Mouse (Mus musculus) CD4-positive, CD25-positive, alpha-beta regulatory T cell, adult 4 months (primary cell): ENCODE measurements around the gene Stx4a. TPM values are rescaled to one million over a fixed set of nuclear protein-coding genes. Genes with fewer than 3 reads are reported as not detected.
"Not testable (repeated sequence)": the region's sequence is repeated elsewhere in the genome, so short reads cannot be mapped to it uniquely, and the experiment has no call there.

Experiments
- ATAC-seq: one replicate; pipeline ENCODE4 v1.8.0; 2017
- polyA plus RNA-seq, 2 experiments: library from polyadenylated mRNA; unstranded; fragments of 100-300 nt; shearing (Covaris generic); gene quantifications; one replicate each; pipeline ENCODE4 v1.2.1; 2017

Gene Stx4a
- 100 to 1,000 TPM in 1 of 2 experiments, 10 to 100 TPM in 1; 62.0 to 110 TPM for polyA plus RNA-seq

GRCm38 (mm10) chr7:127824176-127824871 lies at the start of gene Stx4a, which contains the start of gene Stx1b:
TSS of gene Stx4a (plus strand) at chr7:127824294.
TSS of gene Stx1b (minus strand) at chr7:127824549.
- no peak for ATAC-seq

- not testable (repeated sequence) for ATAC-seq
Measured at GRCm38 (mm10) chr7:127775837-127776236, 48.3 kb upstream of the Stx4a start.

GRCm38 (mm10) chr7:127776426-127776825 lies 47.7 kb upstream of the Stx4a start, which contains the start of gene Setd1a:
TSS of gene Setd1a (plus strand) at chr7:127776670.
- ATAC-seq: peak; percentile 55

GRCm38 (mm10) chr7:127776878-127777473 lies 47.1 kb upstream of the Stx4a start:
- ATAC-seq: peak; percentile 94

GRCm38 (mm10) chr7:127777474-127778266 lies 46.4 kb upstream of the Stx4a start:
- no peak for ATAC-seq

GRCm38 (mm10) chr7:127778350-127778749 lies 45.7 kb upstream of the Stx4a start:
- no peak for ATAC-seq

- ATAC-seq: no peak
Measured at GRCm38 (mm10) chr7:127785308-127785707, 38.8 kb upstream of the Stx4a start, which contains the start of gene Gm49388. TSS of gene Gm49388 (plus strand) at chr7:127785608.

- no peak for ATAC-seq
Measured at GRCm38 (mm10) chr7:127797076-127797845, 26.8 kb upstream of the Stx4a start.

GRCm38 (mm10) chr7:127798591-127798990 lies 25.5 kb upstream of the Stx4a start:
- ATAC-seq: no peak

GRCm38 (mm10) chr7:127799211-127799610 lies 24.9 kb upstream of the Stx4a start:
- ATAC-seq: no peak

GRCm38 (mm10) chr7:127799738-127800137 lies 24.4 kb upstream of the Stx4a start:
- ATAC-seq: no peak

- peak; percentile 77 for ATAC-seq
Measured at GRCm38 (mm10) chr7:127800435-127801009, 23.6 kb upstream of the Stx4a start, which contains the start of gene Hsd3b7. TSS of gene Hsd3b7 (plus strand) at chr7:127800604.

- ATAC-seq: no peak
Measured at GRCm38 (mm10) chr7:127801010-127801621, 23.0 kb upstream of the Stx4a start.

GRCm38 (mm10) chr7:127802313-127802712 lies 21.8 kb upstream of the Stx4a start:
- ATAC-seq: no peak

- no peak for ATAC-seq
Measured at GRCm38 (mm10) chr7:127808821-127809220, 15.3 kb upstream of the Stx4a start.

GRCm38 (mm10) chr7:127809846-127810245 lies 14.2 kb upstream of the Stx4a start:
- no peak for ATAC-seq

- no peak for ATAC-seq
Measured at GRCm38 (mm10) chr7:127810650-127811049, 13.4 kb upstream of the Stx4a start.

- no peak for ATAC-seq
Measured at GRCm38 (mm10) chr7:127811240-127811639, 12.9 kb upstream of the Stx4a start.

- no peak for ATAC-seq
Measured at GRCm38 (mm10) chr7:127812292-127812691, 11.8 kb upstream of the Stx4a start.

GRCm38 (mm10) chr7:127813821-127814220 lies 10.3 kb upstream of the Stx4a start:
- no peak for ATAC-seq

GRCm38 (mm10) chr7:127814241-127814921 lies 9.7 kb upstream of the Stx4a start:
- no peak for ATAC-seq
